ENCODE assay signal across 19 mouse cellular contexts in genomic region chr11:83224750-83225149, GRCm38 (mm10). TPM values are rescaled to one million over a fixed set of nuclear protein-coding genes. Genes with fewer than 3 reads are reported as not detected.
DNase-seq lines count a peak whose midpoint lies in the region; ATAC-seq and TF ChIP-seq lines count a peak whose summit lies in the region.
"Had no signal": no experiment of that assay in that cellular context is flagged by ENCODE, and none has a peak within 500 bp of the region (broad histone marks: within the 10 kb centered on the region; RNA-seq: fewer than 3 reads in every experiment).

No protein-coding gene starts in this region.

- 4% methylated on average over 3 of the region's 3 CpGs for WGBS in thymus, adult 2 months
- WGBS in liver, embryonic 11.5 days = 59% methylated on average over 3 of the region's 3 CpGs
- WGBS in small intestine, adult 2 months = 47% methylated on average over 3 of the region's 3 CpGs

- H3K4me3 ChIP-seq in gastrocnemius, adult 2 months = peak overlapping the region; percentile 42
- H3K4me3 ChIP-seq in thymus, adult 2 months (ENCODE audit: control insufficient read depth, insufficient read depth, low read length) = peak overlapping the region; percentile 69
- H3K4me3 ChIP-seq in liver, embryonic 11.5 days (ENCODE audit: low read depth, low read length) = peak overlapping the region; percentile 26
- peak overlapping the region; percentile 62 for H3K4me3 ChIP-seq in small intestine, adult 2 months (ENCODE audit: low read depth, low read length)
- H3K4me3 ChIP-seq: embryonic facial prominence, embryonic 13.5 days; forebrain, embryonic 13.5 days; heart, embryonic 12.5 days; layer of hippocampus, adult 2 months; lung, embryonic 15.5 days; midbrain, embryonic 13.5 days had no signal

- TF ChIP-seq POLR2A in thymus, adult 2 months (IDR thresholded peaks at IDR 0.05; ENCODE audit: control insufficient read depth, extremely low read depth, insufficient read depth, low read length, poor library complexity) = no peak
- TF ChIP-seq POLR2A in small intestine, adult 2 months (IDR thresholded peaks at IDR 0.05; ENCODE audit: low read depth, low read length) = no peak

- H3K9ac ChIP-seq in liver, embryonic 11.5 days (ENCODE audit: low read depth, low read length) = no peak overlapping the region
- H3K9ac ChIP-seq: embryonic facial prominence, embryonic 13.5 days; forebrain, embryonic 13.5 days; heart, embryonic 12.5 days; lung, embryonic 15.5 days; midbrain, embryonic 13.5 days had no signal

- no peak overlapping the region for H3K27ac ChIP-seq in gastrocnemius, adult 2 months
- peak overlapping the region; percentile 69 for H3K27ac ChIP-seq in thymus, adult 2 months (ENCODE audit: control insufficient read depth, insufficient read depth, low read length)
- no peak overlapping the region for H3K27ac ChIP-seq in liver, embryonic 11.5 days (ENCODE audit: low read depth, low read length)
- peak overlapping the region; percentile 80 for H3K27ac ChIP-seq in small intestine, adult 2 months (ENCODE audit: insufficient read depth, low read depth, low read length)
- H3K27ac ChIP-seq: embryonic facial prominence, embryonic 13.5 days; forebrain, embryonic 13.5 days; layer of hippocampus, adult 2 months; lung, embryonic 15.5 days; midbrain, embryonic 13.5 days had no signal

- H3K4me2 ChIP-seq in liver, embryonic 11.5 days = no peak overlapping the region
- H3K4me2 ChIP-seq: embryonic facial prominence, embryonic 13.5 days; forebrain, embryonic 13.5 days; heart, embryonic 12.5 days; lung, embryonic 15.5 days; midbrain, embryonic 13.5 days had no signal

- DNase-seq in gastrocnemius, adult 2 months = no peak
- DNase-seq in gastrocnemius, adult 18-20 months (ENCODE audit: low spot score) = no peak
- DNase-seq in thymus, adult 2 months = peak; percentile 18
- DNase-seq in thymus, postnatal 25 days = no peak
- DNase-seq in liver, embryonic 11.5 days (ENCODE audit: low spot score) = no peak
- no peak for DNase-seq in testis, postnatal 14 days (ENCODE audit: low spot score)
- DNase-seq: cerebellum, postnatal 36 days; gastrocnemius, postnatal 14 days had no signal

- no peaks in the 10 kb centered on the region for H3K27me3 ChIP-seq in thymus, adult 2 months (ENCODE audit: control insufficient read depth, insufficient read depth, low read length)
- no peaks in the 10 kb centered on the region for H3K27me3 ChIP-seq in liver, embryonic 11.5 days (replicated peaks; ENCODE audit: control insufficient read depth, insufficient read depth, low read length)
- no peaks in the 10 kb centered on the region for H3K27me3 ChIP-seq in small intestine, adult 2 months (ENCODE audit: control insufficient read depth, insufficient read depth, low read length)
- H3K27me3 ChIP-seq: forebrain, embryonic 13.5 days; heart, embryonic 12.5 days; lung, embryonic 15.5 days; midbrain, embryonic 13.5 days had no signal

- H3K36me3 ChIP-seq in thymus, adult 2 months (ENCODE audit: control insufficient read depth, insufficient read depth, low read length) = peaks cover 17% of the 10 kb centered on the region
- H3K36me3 ChIP-seq in liver, embryonic 11.5 days (ENCODE audit: control insufficient read depth, insufficient read depth, low read length) = no peaks in the 10 kb centered on the region
- H3K36me3 ChIP-seq in small intestine, adult 2 months (ENCODE audit: control insufficient read depth, insufficient read depth, low read length) = no peaks in the 10 kb centered on the region
- H3K36me3 ChIP-seq: embryonic facial prominence, embryonic 13.5 days; heart, embryonic 12.5 days; lung, embryonic 15.5 days; midbrain, embryonic 13.5 days had no signal

- H3K4me1 ChIP-seq in thymus, adult 2 months (replicated peaks; ENCODE audit: control insufficient read depth, insufficient read depth, low read length) = peaks cover 10% of the 10 kb centered on the region
- no peaks in the 10 kb centered on the region for H3K4me1 ChIP-seq in liver, embryonic 11.5 days (replicated peaks; ENCODE audit: control insufficient read depth, insufficient read depth, low read length)
- H3K4me1 ChIP-seq in small intestine, adult 2 months (ENCODE audit: control insufficient read depth, insufficient read depth, insufficient read length, low read length) = no peaks in the 10 kb centered on the region
- H3K4me1 ChIP-seq: embryonic facial prominence, embryonic 13.5 days; forebrain, embryonic 13.5 days; heart, embryonic 12.5 days; lung, embryonic 15.5 days; midbrain, embryonic 13.5 days had no signal

- H3K9me3 ChIP-seq in liver, embryonic 11.5 days (ENCODE audit: control insufficient read depth, low read length) = no peaks in the 10 kb centered on the region
- H3K9me3 ChIP-seq: embryonic facial prominence, embryonic 13.5 days; forebrain, embryonic 13.5 days; heart, embryonic 12.5 days; lung, embryonic 15.5 days; midbrain, embryonic 13.5 days had no signal

- no peak for ATAC-seq in liver, embryonic 11.5 days (replicated peaks; ENCODE audit: low FRiP score)
- ATAC-seq in monocyte, adult 5-6 weeks (replicated peaks; ENCODE audit: insufficient number of reproducible peaks, low FRiP score, low TSS enrichment, poor library complexity, severe bottlenecking) = no peak
- ATAC-seq: forebrain, embryonic 13.5 days; hindbrain, embryonic 16.5 days; midbrain, embryonic 13.5 days had no signal

- intact Hi-C loops in gastrocnemius, adult 2 months (cut with DNase I) = no loop called here

- no peak for TF ChIP-seq CTCF in gastrocnemius, adult 2 months (IDR thresholded peaks at IDR 0.05)
- TF ChIP-seq CTCF in thymus, adult 2 months (IDR thresholded peaks at IDR 0.05; ENCODE audit: borderline replicate concordance, control insufficient read depth, extremely low read depth, insufficient read depth, low read length, poor library complexity) = no peak
- TF ChIP-seq CTCF in small intestine, adult 2 months (IDR thresholded peaks at IDR 0.05; ENCODE audit: extremely low read depth, insufficient read length, insufficient replicate concordance, low read depth, low read length) = no peak

RNA-seq across cellular contexts. Expression of gene Slfn3, which starts 33.6 kb away (rescaled TPM):
- 1 to 10 TPM in 1 of 2 experiments, under 1 TPM in 1; 0.99 to 1.1 TPM for total RNA-seq in gastrocnemius, adult 2 months (2021)
- total RNA-seq in gastrocnemius, adult 18-20 months (2021) = 1 to 10 TPM in 1 of 2 experiments, under 1 TPM in 1; 0.41 to 1.3 TPM
- 2.7 and 3.0 TPM in 2 replicates for polyA plus RNA-seq in thymus, adult 2 months (2012; rRNA removed)
- 0.71 and 0.83 TPM in 2 replicates for polyA plus RNA-seq in liver, embryonic 11.5 days (2014; fragmentation: Nextera tagmentation; extraction: Ambion mirVana)
- 0.09 TPM in 1 of 2 replicates, not detected in the other for polyA plus RNA-seq in small intestine, adult 2 months (2012; rRNA removed)
- total RNA-seq in monocyte, adult 5-6 weeks (2017) = 3.3 to 5.2 TPM (median 3.9 TPM) in 3 replicates

RNA-seq across cellular contexts. Expression of gene Slfn4, which starts 49.8 kb away (rescaled TPM):
- under 1 TPM; 0.05 to 0.06 TPM for total RNA-seq in gastrocnemius, adult 2 months (2021)
- total RNA-seq in gastrocnemius, adult 18-20 months (2021) = under 1 TPM in 1 of 2 experiments, not detected in 1; 0.14 TPM
- 1.6 and 1.8 TPM in 2 replicates for polyA plus RNA-seq in thymus, adult 2 months (2012; rRNA removed)
- polyA plus RNA-seq in liver, embryonic 11.5 days (2014; fragmentation: Nextera tagmentation; extraction: Ambion mirVana) = not detected in 2 replicates
- polyA plus RNA-seq in small intestine, adult 2 months (2012; rRNA removed) = 0.37 and 0.47 TPM in 2 replicates
- total RNA-seq in monocyte, adult 5-6 weeks (2017) = 1.9 to 3.6 TPM (median 2.7 TPM) in 3 replicates
- total RNA-seq: layer of hippocampus, adult 2 months; left cerebral cortex, postnatal 14 days had no signal
- polyA plus RNA-seq: forebrain, embryonic 13.5 days; heart, embryonic 12.5 days; hindbrain, embryonic 16.5 days; midbrain, embryonic 13.5 days; neural tube, embryonic 14.5 days had no signal

Comparison
In these comparisons a context has a peak if more than half of its experiments do, and no peak if none do; other contexts are left out.
1. H3K27ac ChIP-seq: peak in thymus, adult 2 months (single experiment) and small intestine, adult 2 months (single experiment); none in gastrocnemius, adult 2 months (single experiment) and liver, embryonic 11.5 days (single experiment).
2. Peak in every context shown above with its lines, with median percentiles within 50 percentile points of each other: H3K4me3 ChIP-seq.